Mouse (Mus musculus) hindbrain, embryonic 10.5 days (tissue): ENCODE data around the gene Thoc6. TPM values are rescaled to one million over a fixed set of nuclear protein-coding genes. Genes with fewer than 3 reads are reported as not detected.

Experiments used
- DNase-seq: peaks from one replicate; pipeline ENCODE4 v3.0.0-alpha.2; 2017; ENCODE audit warnings: low spot score
- H3K27ac ChIP-seq: fragments of 300-500 bp; sonication (generic); 2 replicates; pipeline ENCODE4 v1.5.1; 2016; ENCODE audit warnings: mild to moderate bottlenecking, moderate library complexity
- H3K27me3 ChIP-seq: fragments of 300-500 bp; sonication (generic); 2 replicates; pipeline ENCODE4 v1.6.1; 2016; ENCODE audit warnings: mild to moderate bottlenecking; ENCODE audit not compliant: poor library complexity, insufficient read depth, severe bottlenecking
- H3K36me3 ChIP-seq: fragments of 300-500 bp; sonication (generic); 2 replicates; pipeline ENCODE4 v1.6.1; 2016; ENCODE audit warnings: mild to moderate bottlenecking, moderate library complexity
- H3K4me1 ChIP-seq: fragments of 300-500 bp; sonication (generic); replicated peaks from 2 replicates; pipeline ENCODE4 v1.6.1; 2016; ENCODE audit warnings: mild to moderate bottlenecking
- H3K4me3 ChIP-seq: fragments of 300-500 bp; sonication (generic); 2 replicates; pipeline ENCODE4 v1.5.1; 2016; ENCODE audit warnings: mild to moderate bottlenecking, moderate library complexity
- H3K9me3 ChIP-seq: fragments of 300-500 bp; sonication (generic); 2 replicates; pipeline ENCODE4 v1.6.1; 2016; ENCODE audit warnings: mild to moderate bottlenecking, moderate library complexity
- WGBS: fragments of 180-500 bp; shearing (Covaris S2); methylation state at CpG from one replicate; pipeline ENCODE4 v1.1.7; 2016; 5-methylcytosine and 5-hydroxymethylcytosine counted together
- polyA plus RNA-seq: library from polyadenylated mRNA; unstranded; fragments of >200 nt; fragmentation: Nextera tagmentation; extraction: Ambion mirVana; gene quantifications from 2 replicates; pipeline ENCODE4 v1.2.1, GENCODE M21; 2016

Gene Thoc6
- polyA plus RNA-seq, 1 experiment from 2014 or later: 72.7 TPM

- Histone ChIP-seq H3K27me3 (peaks cover 53% of the 10 kb centered on the region), H3K27ac (peak overlapping the region; percentile 93), H3K4me3 (peak overlapping the region; percentile 70), H3K4me1 (peaks cover 55% of the 10 kb centered on the region), H3K9me3 (no peaks in the 10 kb centered on the region), H3K36me3 (peaks cover 14% of the 10 kb centered on the region)
- DNase-seq: no peak
- 49% methylated on average over 9 of the region's 9 CpGs for WGBS
These were observed 730 bp upstream of the Thoc6 start for GRCm38 (mm10) chr17:23674271-23674952.

GRCm38 (mm10) chr17:23672761-23673160 lies 921 bp downstream of the Thoc6 start:
- Histone ChIP-seq H3K9me3 (no peaks in the 10 kb centered on the region), H3K36me3 (peaks cover 30% of the 10 kb centered on the region), H3K4me3 (peak overlapping the region; percentile 70), H3K4me1 (peaks cover 52% of the 10 kb centered on the region), H3K27me3 (peaks cover 37% of the 10 kb centered on the region), H3K27ac (no peak overlapping the region)
- WGBS: 68% methylated on average over 3 of the region's 3 CpGs
- DNase-seq: no peak

GRCm38 (mm10) chr17:23671519-23671918 lies 2.2 kb downstream of the Thoc6 start:
- WGBS: 92% methylated on average over 3 of the region's 3 CpGs
- Histone ChIP-seq H3K36me3 (peaks cover 43% of the 10 kb centered on the region), H3K9me3 (no peaks in the 10 kb centered on the region), H3K27me3 (peaks cover 27% of the 10 kb centered on the region), H3K4me3 (no peak overlapping the region), H3K4me1 (peaks cover 41% of the 10 kb centered on the region), H3K27ac (no peak overlapping the region)
- DNase-seq: no peak

- H3K9me3 ChIP-seq: no peaks in the 10 kb centered on the region
- no peak overlapping the region for H3K27ac ChIP-seq
- 94% methylated on average over 7 of the region's 7 CpGs for WGBS
- H3K4me3 ChIP-seq: no peak overlapping the region
- peaks cover 48% of the 10 kb centered on the region for H3K36me3 ChIP-seq
- H3K4me1 ChIP-seq: peaks cover 37% of the 10 kb centered on the region
- no peak for DNase-seq
- H3K27me3 ChIP-seq: peaks cover 17% of the 10 kb centered on the region
These were observed 3.1 kb downstream of the Thoc6 start for GRCm38 (mm10) chr17:23670516-23671074.

- Histone ChIP-seq H3K27ac (no peak overlapping the region), H3K4me3 (no peak overlapping the region), H3K27me3 (peaks cover 29% of the 10 kb centered on the region), H3K9me3 (no peaks in the 10 kb centered on the region), H3K36me3 (peaks cover 45% of the 10 kb centered on the region), H3K4me1 (peaks cover 24% of the 10 kb centered on the region)
- DNase-seq: no peak
- 80% methylated on average over 14 of the region's 14 CpGs for WGBS
These were observed 8.2 kb downstream of the Thoc6 start for GRCm38 (mm10) chr17:23665511-23665910.

GRCm38 (mm10) chr17:23664556-23665021 lies 9.1 kb downstream of the Thoc6 start:
- no peak for DNase-seq
- Histone ChIP-seq H3K27me3 (peaks cover 38% of the 10 kb centered on the region), H3K4me1 (peaks cover 24% of the 10 kb centered on the region), H3K4me3 (no peak overlapping the region), H3K27ac (no peak overlapping the region), H3K9me3 (no peaks in the 10 kb centered on the region), H3K36me3 (peaks cover 36% of the 10 kb centered on the region)
- WGBS: 12% methylated on average over 5 of the region's 5 CpGs

- 0 out of 2 replicates have a peak overlapping the region, but pooled peaks have one; percentile 32 for H3K4me3 ChIP-seq
- H3K36me3 ChIP-seq: peaks cover 6% of the 10 kb centered on the region
- whole genome bisulfite sequencing: 2% methylated on average over 9 of the region's 9 CpGs
- no peak overlapping the region for H3K27ac ChIP-seq
- peaks cover 24% of the 10 kb centered on the region for H3K4me1 ChIP-seq
- no peaks in the 10 kb centered on the region for H3K9me3 ChIP-seq
- peaks cover 45% of the 10 kb centered on the region for H3K27me3 ChIP-seq
- DNase-seq: no peak
These were observed 12.2 kb downstream of the Thoc6 start for GRCm38 (mm10) chr17:23661526-23661925.

GRCm38 (mm10) chr17:23660876-23661200 lies 12.8 kb downstream of the Thoc6 start:
- peak overlapping the region; percentile 32; the same call in 1 of the 2 replicates for H3K4me3 ChIP-seq
- DNase-seq: no peak
- H3K4me1 ChIP-seq: peaks cover 22% of the 10 kb centered on the region
- WGBS: 3% methylated on average over 14 of the region's 14 CpGs
- peaks cover 45% of the 10 kb centered on the region for H3K27me3 ChIP-seq
- H3K27ac ChIP-seq: no peak overlapping the region
- no peaks in the 10 kb centered on the region for H3K9me3 ChIP-seq
- no peaks in the 10 kb centered on the region for H3K36me3 ChIP-seq

GRCm38 (mm10) chr17:23660117-23660875 lies 13.4 kb downstream of the Thoc6 start, which contains the start of gene Bicdl2:
Gene Bicdl2, plus strand, starts transcription at chr17:23660506.
- Histone ChIP-seq H3K4me1 (peaks cover 18% of the 10 kb centered on the region; the same call in 1 of the 2 replicates), H3K4me3 (peak within 1 kb of the TSS; percentile 32), H3K9me3 (no peaks in the 10 kb centered on the region), H3K36me3 (no peaks in the 10 kb centered on the region), H3K27me3 (peaks cover 45% of the 10 kb centered on the region), H3K27ac (no peak within 1 kb of the TSS)
- no peak for DNase-seq
- 7% methylated on average over 27 of the region's 27 CpGs for WGBS

GRCm38 (mm10) chr17:23658450-23658849 lies 15.2 kb downstream of the Thoc6 start:
- Histone ChIP-seq H3K27me3 (peaks cover 45% of the 10 kb centered on the region), H3K9me3 (no peaks in the 10 kb centered on the region), H3K4me1 (peaks cover 13% of the 10 kb centered on the region; the same call in 1 of the 2 replicates), H3K27ac (no peak overlapping the region), H3K36me3 (no peaks in the 10 kb centered on the region), H3K4me3 (no peak overlapping the region)
- DNase-seq: no peak
- WGBS: 89% methylated on average over 3 of the region's 3 CpGs

GRCm38 (mm10) chr17:23654410-23654809 lies 19.3 kb downstream of the Thoc6 start:
- H3K9me3 ChIP-seq: no peaks in the 10 kb centered on the region
- H3K36me3 ChIP-seq: no peaks in the 10 kb centered on the region
- 72% methylated on average over 2 of the region's 2 CpGs for WGBS
- DNase-seq: no peak
- H3K4me3 ChIP-seq: no peak overlapping the region
- no peaks in the 10 kb centered on the region for H3K4me1 ChIP-seq
- H3K27ac ChIP-seq: no peak overlapping the region
- H3K27me3 ChIP-seq: peaks cover 6% of the 10 kb centered on the region; the same call in 1 of the 2 replicates

- DNase-seq: no peak
- Histone ChIP-seq H3K4me1 (no peaks in the 10 kb centered on the region), H3K27me3 (peaks cover 2% of the 10 kb centered on the region; the same call in 1 of the 2 replicates), H3K27ac (no peak overlapping the region), H3K9me3 (no peaks in the 10 kb centered on the region), H3K4me3 (no peak overlapping the region), H3K36me3 (no peaks in the 10 kb centered on the region)
- 64% methylated on average over 6 of the region's 6 CpGs for WGBS
These were observed 19.7 kb downstream of the Thoc6 start for GRCm38 (mm10) chr17:23654001-23654400.

- Histone ChIP-seq H3K4me3 (no peak overlapping the region), H3K27ac (no peak overlapping the region), H3K4me1 (no peaks in the 10 kb centered on the region), H3K36me3 (no peaks in the 10 kb centered on the region), H3K9me3 (no peaks in the 10 kb centered on the region), H3K27me3 (no peaks in the 10 kb centered on the region)
- WGBS: 75% methylated on average over 2 of the region's 2 CpGs
- DNase-seq: no peak
These were observed 20.4 kb downstream of the Thoc6 start for GRCm38 (mm10) chr17:23653324-23653723.
